ENCODE assay signal across 20 mouse cellular contexts in the genomic region with DNA sequence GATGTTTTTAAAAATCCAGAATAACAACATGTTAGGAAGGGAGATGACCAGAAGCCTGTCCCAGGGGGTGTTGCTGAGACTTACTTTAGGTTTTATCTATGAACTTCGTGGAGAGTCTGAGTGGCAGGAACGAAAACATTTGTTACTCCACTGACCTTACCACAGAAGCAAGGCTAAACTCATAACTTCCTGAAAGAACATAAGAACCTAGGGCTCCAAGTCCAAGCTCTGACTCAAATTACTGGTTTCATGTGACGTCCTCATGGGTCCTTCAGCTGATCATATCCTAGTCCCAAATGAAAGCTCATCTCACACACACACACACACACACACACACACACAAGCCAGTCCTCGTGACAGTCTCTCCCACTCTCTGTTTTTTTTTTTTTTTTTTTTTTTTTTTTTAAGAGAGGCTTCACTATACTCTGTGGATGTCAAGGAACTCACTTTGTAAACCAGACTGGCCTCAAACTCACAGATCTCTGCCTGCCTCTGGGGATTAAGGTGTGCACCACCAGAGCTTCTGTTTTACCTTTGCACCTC. TPM values are rescaled to one million over a fixed set of nuclear protein-coding genes. Genes with fewer than 3 reads are reported as not detected.
A peak's percentile ranks its signal among the peaks of the same experiment; 100 is the strongest.
DNase-seq lines count a peak whose midpoint lies in the region; ATAC-seq lines count a peak whose summit lies in the region.
"Had no signal": no experiment of that assay in that cellular context is flagged by ENCODE, and none has a peak within 500 bp of the region (broad histone marks: within the 10 kb centered on the region; RNA-seq: fewer than 3 reads in every experiment).

No protein-coding gene starts in this region.

- 20% methylated on average over 4 of the region's 4 CpGs for WGBS in liver, embryonic 15.5 days (ENCODE audit: insufficient replicate concordance)
- 32% methylated on average over 4 of the region's 4 CpGs for WGBS in liver, embryonic 12.5 days (ENCODE audit: insufficient replicate concordance)
- 72% methylated on average over 4 of the region's 4 CpGs for WGBS in hindbrain, embryonic 14.5 days

- DNase-seq in adrenal gland, adult 8-10 months = peak; percentile 16
- no peak for DNase-seq in adrenal gland, postnatal 25 days
- peak; percentile 15 for DNase-seq in adrenal gland, postnatal 14 days
- peak; percentile 20 for DNase-seq in naive thymus-derived CD4-positive, alpha-beta T cell, adult 2 months (ENCODE audit: low read depth)
- no peak for DNase-seq in hindbrain, embryonic 14.5 days (ENCODE audit: low spot score)
- DNase-seq: cerebellum, adult 2 months; kidney, postnatal 10 days; lung, adult 2 months; right cerebral cortex, postnatal 25 days; thymus, postnatal 14 days had no signal

- 0 out of 2 replicates have a peak overlapping the region, but pooled peaks have one; percentile 2 for H3K27ac ChIP-seq in liver, embryonic 15.5 days (replicated peaks)
- H3K27ac ChIP-seq in liver, embryonic 12.5 days = no peak overlapping the region
- H3K27ac ChIP-seq in hindbrain, embryonic 14.5 days = no peak overlapping the region
- H3K27ac ChIP-seq: embryonic facial prominence, embryonic 13.5 days; hindbrain, embryonic 13.5 days; intestine, embryonic 15.5 days; limb, embryonic 12.5 days; midbrain, embryonic 10.5 days; neural tube, embryonic 13.5 days; stomach, postnatal 0 days had no signal

- peaks cover 25% of the 10 kb centered on the region for H3K4me1 ChIP-seq in liver, embryonic 15.5 days (replicated peaks)
- H3K4me1 ChIP-seq in liver, embryonic 12.5 days = peaks cover 24% of the 10 kb centered on the region
- H3K4me1 ChIP-seq in hindbrain, embryonic 14.5 days (replicated peaks; ENCODE audit: control insufficient read depth, insufficient read depth, low read length) = peaks cover 17% of the 10 kb centered on the region

- no peak overlapping the region for H3K9ac ChIP-seq in liver, embryonic 15.5 days
- no peak overlapping the region for H3K9ac ChIP-seq in liver, embryonic 12.5 days
- H3K9ac ChIP-seq in hindbrain, embryonic 14.5 days = no peak overlapping the region
- H3K9ac ChIP-seq: embryonic facial prominence, embryonic 13.5 days; hindbrain, embryonic 13.5 days; intestine, embryonic 15.5 days; limb, embryonic 12.5 days; neural tube, embryonic 13.5 days had no signal

- H3K27me3 ChIP-seq in liver, embryonic 15.5 days = no peaks in the 10 kb centered on the region
- H3K27me3 ChIP-seq in liver, embryonic 12.5 days (replicated peaks) = peaks cover 10% of the 10 kb centered on the region; the same call in 1 of the 2 replicates
- 0 out of 2 replicates have a peak, but pooled peaks cover 5% of the 10 kb centered on the region for H3K27me3 ChIP-seq in hindbrain, embryonic 14.5 days (ENCODE audit: control insufficient read depth, insufficient read depth, low read length)
- H3K27me3 ChIP-seq: intestine, embryonic 15.5 days had no signal

- no peaks in the 10 kb centered on the region for H3K36me3 ChIP-seq in liver, embryonic 15.5 days (replicated peaks)
- H3K36me3 ChIP-seq in liver, embryonic 12.5 days = no peaks in the 10 kb centered on the region
- H3K36me3 ChIP-seq in hindbrain, embryonic 14.5 days (replicated peaks; ENCODE audit: control insufficient read depth, insufficient read depth) = no peaks in the 10 kb centered on the region
- H3K36me3 ChIP-seq: embryonic facial prominence, embryonic 13.5 days; hindbrain, embryonic 13.5 days; intestine, embryonic 15.5 days; limb, embryonic 12.5 days; midbrain, embryonic 10.5 days; neural tube, embryonic 13.5 days had no signal

- H3K9me3 ChIP-seq in liver, embryonic 15.5 days (replicated peaks) = no peaks in the 10 kb centered on the region
- H3K9me3 ChIP-seq in liver, embryonic 12.5 days (replicated peaks) = no peaks in the 10 kb centered on the region
- H3K9me3 ChIP-seq in hindbrain, embryonic 14.5 days (ENCODE audit: control insufficient read depth, low read length) = no peaks in the 10 kb centered on the region
- H3K9me3 ChIP-seq: embryonic facial prominence, embryonic 13.5 days; hindbrain, embryonic 13.5 days; intestine, embryonic 15.5 days; limb, embryonic 12.5 days; midbrain, embryonic 10.5 days; neural tube, embryonic 13.5 days had no signal

- ATAC-seq in liver, embryonic 15.5 days (ENCODE audit: insufficient read depth) = no peak
- ATAC-seq in liver, embryonic 12.5 days = no peak
- no peak for ATAC-seq in hindbrain, embryonic 14.5 days (ENCODE audit: low FRiP score)
- ATAC-seq: intestine, embryonic 15.5 days had no signal

- no peak overlapping the region for H3K4me2 ChIP-seq in liver, embryonic 15.5 days
- no peak overlapping the region for H3K4me2 ChIP-seq in liver, embryonic 12.5 days
- no peak overlapping the region for H3K4me2 ChIP-seq in hindbrain, embryonic 14.5 days (replicated peaks)
- H3K4me2 ChIP-seq: embryonic facial prominence, embryonic 13.5 days; hindbrain, embryonic 13.5 days; intestine, embryonic 15.5 days; limb, embryonic 12.5 days; neural tube, embryonic 13.5 days had no signal

- H3K4me3 ChIP-seq in liver, embryonic 15.5 days (replicated peaks) = no peak overlapping the region
- no peak overlapping the region for H3K4me3 ChIP-seq in liver, embryonic 12.5 days
- no peak overlapping the region for H3K4me3 ChIP-seq in hindbrain, embryonic 14.5 days (replicated peaks; ENCODE audit: low read length)
- H3K4me3 ChIP-seq: embryonic facial prominence, embryonic 13.5 days; hindbrain, embryonic 13.5 days; intestine, embryonic 15.5 days; limb, embryonic 12.5 days; midbrain, embryonic 10.5 days; neural tube, embryonic 13.5 days had no signal

RNA-seq across cellular contexts. Expression of gene Aph1c, which starts 2.1 kb away (rescaled TPM):
- 10 to 100 TPM in 1 of 4 experiments, 1 to 10 TPM in 3; 7.1 to 10.7 (median 8.0) TPM for total RNA-seq in adrenal gland, adult 8-10 months (2022)
- 5.7 and 13.6 TPM in 2 replicates for total RNA-seq in adrenal gland, postnatal 25 days (2021)
- polyA plus RNA-seq in liver, embryonic 15.5 days (2015; fragmentation: Nextera tagmentation; extraction: Ambion mirVana) = 3.4 and 3.5 TPM in 2 replicates
- polyA plus RNA-seq in liver, embryonic 12.5 days (2016; fragmentation: Nextera tagmentation; extraction: Ambion mirVana) = 0.87 and 1.3 TPM in 2 replicates
- 7.9 and 8.0 TPM in 2 replicates for total RNA-seq in adrenal gland, postnatal 14 days (2021)
- polyA plus RNA-seq in hindbrain, embryonic 14.5 days (2014; fragmentation: Nextera tagmentation; extraction: Ambion mirVana) = 4.5 and 6.4 TPM in 2 replicates

RNA-seq across cellular contexts. Expression of gene Gm10647, which starts 35.6 kb away (rescaled TPM):
- total RNA-seq in adrenal gland, adult 8-10 months (2022) = under 1 TPM; 0.20 to 0.62 (median 0.36) TPM
- 0.33 and 0.43 TPM in 2 replicates for total RNA-seq in adrenal gland, postnatal 25 days (2021)
- 0.15 and 0.26 TPM in 2 replicates for polyA plus RNA-seq in liver, embryonic 15.5 days (2015; fragmentation: Nextera tagmentation; extraction: Ambion mirVana)
- polyA plus RNA-seq in liver, embryonic 12.5 days (2016; fragmentation: Nextera tagmentation; extraction: Ambion mirVana) = 0.07 and 0.15 TPM in 2 replicates
- total RNA-seq in adrenal gland, postnatal 14 days (2021) = 0.30 TPM in 1 of 2 replicates, not detected in the other
- 0.33 and 0.46 TPM in 2 replicates for polyA plus RNA-seq in hindbrain, embryonic 14.5 days (2014; fragmentation: Nextera tagmentation; extraction: Ambion mirVana)
- total RNA-seq: monocyte, adult 5-6 weeks had no signal

RNA-seq across cellular contexts. Expression of gene Aph1b, which starts 37.1 kb away (rescaled TPM):
- 1 to 10 TPM; 7.3 to 9.7 (median 8.5) TPM for total RNA-seq in adrenal gland, adult 8-10 months (2022)
- 3.1 and 4.5 TPM in 2 replicates for total RNA-seq in adrenal gland, postnatal 25 days (2021)
- 1.5 and 1.6 TPM in 2 replicates for polyA plus RNA-seq in liver, embryonic 15.5 days (2015; fragmentation: Nextera tagmentation; extraction: Ambion mirVana)
- 1.4 and 2.4 TPM in 2 replicates for polyA plus RNA-seq in liver, embryonic 12.5 days (2016; fragmentation: Nextera tagmentation; extraction: Ambion mirVana)
- total RNA-seq in adrenal gland, postnatal 14 days (2021) = 3.7 and 3.8 TPM in 2 replicates
- polyA plus RNA-seq in hindbrain, embryonic 14.5 days (2014; fragmentation: Nextera tagmentation; extraction: Ambion mirVana) = 27.6 and 28.5 TPM in 2 replicates

Comparison
In these comparisons a context has a peak if more than half of its experiments do, and no peak if none do; other contexts are left out.
1. DNase-seq: peak in adrenal gland, adult 8-10 months (single experiment), adrenal gland, postnatal 14 days (single experiment) and naive thymus-derived CD4-positive, alpha-beta T cell, adult 2 months (single experiment); none in adrenal gland, postnatal 25 days (single experiment) and hindbrain, embryonic 14.5 days (single experiment).